Mouse (Mus musculus): Measurements from ENCODE around the gene Ankrd34c.

GRCm38 (mm10) chr9:89781395-89781927 is 43.2 kb upstream of the Ankrd34c start:
- TF ChIP-seq POLR2A (IDR thresholded peaks at IDR 0.05; ENCODE audit: extremely low read depth, insufficient read depth, low read length) (no peak), CTCF (IDR thresholded peaks at IDR 0.05; ENCODE audit: low read depth, low read length) (no peak)

Measured in liver, adult 2 months (tissue).